Mouse (Mus musculus): Measurements from ENCODE around the gene Sirt3. TPM values are rescaled to one million over a fixed set of nuclear protein-coding genes. Genes with fewer than 3 reads are reported as not detected.

Gene Sirt3
- total and polyA plus RNA-seq, 3 experiments, result 28.3 to 41.2 (median 35.6) TPM

DNA sequence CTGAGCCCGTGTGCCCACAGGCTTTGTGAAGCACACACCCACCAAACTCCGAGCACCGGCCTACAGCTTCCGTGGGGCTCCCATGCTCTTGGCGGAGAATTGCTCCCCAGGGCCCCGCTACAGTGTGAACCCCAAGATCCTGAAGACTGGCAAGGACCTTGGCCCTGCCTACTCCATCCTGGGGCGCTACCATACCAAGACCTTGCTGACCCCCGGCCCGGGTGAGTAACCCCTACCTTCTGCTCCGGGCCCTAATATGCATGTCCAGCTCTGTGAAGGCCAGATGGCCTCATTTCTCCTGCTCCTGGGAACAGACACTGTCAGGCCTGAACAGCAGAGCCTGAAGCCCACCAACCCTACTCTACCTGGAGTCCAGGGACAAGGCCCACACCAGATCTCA is 33.5 kb downstream of the Sirt3 start:
- no peak for DNase-seq

DNA sequence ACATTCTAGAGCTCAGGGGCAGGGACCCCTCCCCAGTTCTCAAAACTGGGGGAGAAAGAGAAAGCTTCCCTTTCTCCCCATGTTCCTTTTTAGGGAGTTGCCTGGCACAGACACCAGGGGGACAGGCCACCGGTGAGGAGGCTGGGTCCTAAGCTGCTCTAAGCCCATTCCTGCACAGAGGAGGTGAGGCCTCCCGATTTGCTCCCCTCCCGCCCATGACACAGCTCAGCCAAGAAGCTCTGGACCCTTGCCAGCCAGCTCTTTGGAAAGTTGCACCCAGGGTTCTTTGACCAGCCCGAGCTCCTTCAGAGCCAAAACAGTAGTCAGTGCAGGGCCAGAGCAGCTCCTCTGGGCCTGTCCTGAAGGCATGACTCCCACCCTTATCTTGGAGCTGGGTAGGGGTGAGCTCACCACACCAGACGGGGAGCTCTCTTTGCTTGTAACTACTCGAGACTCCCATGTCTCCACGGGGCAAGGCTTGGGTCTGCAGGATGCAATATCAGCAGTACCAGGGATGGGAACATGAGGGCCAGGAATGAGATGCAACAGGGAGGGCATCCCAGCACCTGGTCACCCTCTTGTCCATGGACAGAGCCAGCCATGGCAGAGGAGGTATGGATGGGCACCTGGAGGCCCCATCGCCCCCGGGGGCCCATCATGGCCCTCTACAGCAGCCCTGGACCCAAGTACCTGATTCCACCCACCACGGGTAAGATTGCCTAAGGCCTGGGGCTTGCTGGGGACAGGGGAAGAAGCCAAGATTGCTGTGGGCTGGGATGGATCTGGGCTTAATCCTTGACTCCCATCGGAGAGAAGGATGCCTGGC is 34.1 kb downstream of the Sirt3 start, which contains the start of gene Odf3:
Gene Odf3, plus strand, starts transcription at position 51 of the 826 bp plus-strand sequence.
- peak; percentile 87 for DNase-seq

DNA sequence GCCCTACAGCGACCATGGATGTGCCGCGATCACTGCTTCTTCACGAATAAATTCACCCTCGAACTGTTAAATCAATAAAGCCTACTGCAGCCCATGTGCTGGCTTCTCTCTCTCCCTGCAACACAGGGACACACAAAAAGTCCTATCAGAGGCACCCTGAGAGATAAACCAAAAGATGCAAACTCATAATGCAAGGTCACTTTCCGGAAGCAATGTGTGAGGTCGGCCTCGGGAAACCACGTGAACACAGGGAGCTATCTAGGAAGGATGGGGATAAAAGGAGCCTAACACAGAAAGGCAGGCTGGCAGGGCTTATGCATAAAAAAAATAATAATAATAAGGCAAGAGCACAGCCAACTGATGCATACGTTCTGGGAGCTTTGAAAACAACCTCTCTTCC is 35.4 kb downstream of the Sirt3 start:
- DNase-seq, result peak; percentile 49

GRCm38 (mm10) chr7:140845683-140846082 is 36.4 kb downstream of the Sirt3 start:
- no peak for DNase-seq

- peak; percentile 89 for DNase-seq
Observed at GRCm38 (mm10) chr7:140844905-140845665, 37.0 kb downstream of the Sirt3 start, which contains the start of gene Scgb1c1. Scgb1c1 (plus strand) TSS chr7:140845547.

DNA sequence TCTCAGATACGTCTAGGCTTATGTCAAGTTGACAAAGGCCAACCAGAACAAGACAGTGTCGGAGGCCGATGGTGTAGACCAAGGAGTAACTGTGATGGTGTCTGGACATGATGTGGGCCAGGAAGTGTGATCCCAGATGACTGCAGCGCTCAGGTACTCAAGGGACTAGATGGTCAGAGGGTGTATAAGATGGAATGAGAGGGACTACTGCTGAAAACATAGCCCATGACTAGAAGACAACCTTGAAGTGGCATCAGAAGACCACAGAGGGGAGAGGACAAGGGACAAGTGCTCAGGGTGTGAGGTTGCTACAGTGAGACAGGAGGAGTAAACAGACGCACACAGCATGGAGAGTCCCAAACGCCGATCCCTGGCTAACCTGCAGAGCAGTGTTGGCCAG is 38.3 kb downstream of the Sirt3 start:
- DNase-seq, result no peak

GRCm38 (mm10) chr7:140840750-140841735 is 41.1 kb downstream of the Sirt3 start:
- DNase-seq, result no peak

DNA sequence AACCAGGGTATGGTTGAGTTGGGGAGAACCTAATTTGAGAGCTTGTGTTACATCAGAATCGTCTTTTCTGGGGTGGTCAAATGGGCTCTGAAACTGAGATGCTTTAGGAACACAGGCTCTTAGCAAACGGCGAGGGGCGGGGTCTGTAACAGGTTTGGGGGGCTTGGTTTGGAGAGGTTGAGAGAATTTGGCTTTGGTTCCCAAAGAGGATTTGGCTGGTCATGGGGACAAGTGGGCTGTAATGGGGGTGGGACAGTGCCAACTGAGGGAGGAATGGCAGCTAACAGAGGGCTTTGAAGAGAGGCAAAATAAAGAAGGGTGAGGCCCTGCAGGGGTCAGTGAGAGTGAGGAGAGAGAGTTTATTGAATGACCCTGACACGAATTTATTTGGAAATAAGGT is 42.6 kb downstream of the Sirt3 start:
- no peak for DNase-seq

DNA sequence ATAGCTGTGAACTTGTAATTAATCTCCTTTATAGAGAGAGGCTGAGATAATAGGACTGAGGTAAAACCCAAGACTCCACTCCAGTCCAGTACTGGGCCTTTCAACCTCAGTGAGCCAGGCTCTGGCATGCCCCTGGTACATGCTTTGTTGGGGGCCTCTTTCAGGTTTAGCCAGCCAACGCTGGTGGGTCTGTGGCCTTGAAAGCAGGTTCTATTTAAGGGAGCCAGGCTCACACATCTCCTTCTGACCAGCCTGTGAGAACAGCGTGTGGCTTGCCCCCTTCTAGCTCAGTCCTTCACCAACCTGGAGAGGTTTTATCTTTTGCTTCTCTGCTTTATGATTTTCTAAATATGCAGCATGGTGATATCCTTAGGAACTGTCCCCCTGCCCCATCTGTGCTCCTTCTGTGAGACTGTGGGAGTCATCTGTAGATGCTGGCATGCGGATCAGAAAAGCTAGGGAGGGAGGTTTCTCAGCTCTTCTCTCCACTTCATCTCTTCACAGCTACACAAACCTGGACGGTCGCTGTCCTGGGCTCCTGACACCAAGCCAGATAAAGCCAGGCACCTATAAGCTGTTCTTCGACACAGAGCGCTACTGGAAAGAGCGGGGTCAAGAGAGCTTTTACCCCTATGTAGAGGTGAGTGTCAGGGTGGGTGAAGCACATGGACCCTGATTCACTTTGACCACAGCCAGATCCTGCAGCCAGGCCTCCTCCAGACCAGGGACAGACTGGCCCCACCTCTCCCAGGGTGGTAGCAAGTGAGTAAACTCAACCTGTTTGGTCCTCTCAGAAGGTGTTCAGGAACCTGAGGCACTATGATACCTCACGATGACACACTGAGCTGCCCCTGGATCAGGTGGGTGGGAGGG is 45.6 kb downstream of the Sirt3 start:
- DNase-seq, result no peak

DNA sequence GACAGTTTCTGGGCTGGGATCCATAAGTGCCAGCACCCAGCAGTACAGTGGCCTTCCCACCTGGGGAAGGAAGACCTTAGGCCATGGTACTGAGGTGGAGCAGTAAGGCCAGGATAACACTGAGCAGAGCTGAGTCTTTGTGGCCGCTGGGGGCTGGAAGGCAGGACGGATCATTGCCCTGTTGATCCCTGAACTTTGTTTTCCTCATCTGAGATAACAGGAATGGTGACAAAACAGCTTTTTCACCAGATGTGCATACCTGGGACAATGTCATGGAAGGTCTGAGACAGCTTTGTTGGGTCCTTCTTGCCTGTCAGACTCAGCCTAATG is 46.4 kb downstream of the Sirt3 start:
- no peak for DNase-seq

DNA sequence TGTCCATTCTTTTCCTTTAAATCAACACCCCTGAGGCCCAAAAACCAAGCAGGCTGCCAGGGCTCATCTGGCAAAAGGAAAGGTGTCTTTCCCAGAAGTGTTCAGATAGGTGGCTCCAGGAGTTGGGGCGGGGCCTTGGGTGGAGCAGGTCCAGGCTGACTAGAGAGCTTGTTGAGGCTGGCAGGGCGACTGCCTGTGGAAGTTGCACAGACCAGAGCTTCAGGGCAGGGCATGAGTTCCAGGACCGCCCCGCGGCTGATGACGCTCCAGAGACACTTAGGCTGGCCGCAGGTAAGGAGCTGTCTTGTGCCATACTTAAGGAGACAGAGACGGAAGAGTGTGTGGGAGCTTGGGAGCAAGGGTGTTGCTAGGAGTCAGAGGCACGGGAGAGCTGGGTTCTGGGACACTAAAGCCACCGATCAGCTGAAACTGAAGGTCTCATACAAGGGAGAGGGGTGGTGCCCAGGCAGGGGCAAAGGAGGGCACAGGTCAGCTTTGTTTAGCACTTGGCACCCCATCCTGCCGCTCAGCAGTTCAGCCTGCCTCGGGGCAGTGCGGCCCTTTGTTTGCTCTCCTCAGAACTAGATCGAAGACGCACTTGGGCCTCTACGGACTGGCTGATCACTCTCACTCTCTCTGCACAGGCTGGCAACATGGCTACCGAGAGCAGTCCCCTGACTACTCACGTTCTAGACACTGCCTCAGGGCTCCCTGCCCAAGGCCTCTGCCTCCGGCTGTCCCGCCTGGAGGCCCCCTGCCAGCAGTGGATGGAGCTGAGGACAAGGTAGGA is 46.9 kb downstream of the Sirt3 start, which contains the start of gene Urah:
Gene Urah, plus strand, starts transcription at position 51 of the 790 bp plus-strand sequence.
- DNase-seq, result peak; percentile 79

DNA sequence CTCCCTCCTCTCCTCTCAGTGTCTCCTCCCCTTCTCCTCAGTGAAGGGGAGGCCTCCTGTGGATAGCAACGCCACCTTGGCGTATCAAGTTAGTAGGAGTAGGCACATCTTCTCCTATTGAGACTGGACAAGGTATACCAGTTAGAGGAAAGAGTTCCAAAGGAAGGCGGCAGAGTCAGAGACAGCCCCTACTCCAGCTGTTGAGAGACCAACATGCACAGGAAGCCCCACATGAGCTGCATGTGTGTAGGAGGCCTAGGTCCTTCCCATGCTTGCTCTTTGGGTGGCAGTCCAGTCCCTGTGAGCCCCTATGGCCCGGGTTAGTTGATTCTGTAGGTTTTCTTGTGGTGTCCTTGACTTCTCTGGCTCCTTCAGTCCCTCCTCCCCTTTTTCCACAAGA is 48.8 kb downstream of the Sirt3 start:
- no peak for DNase-seq

DNA sequence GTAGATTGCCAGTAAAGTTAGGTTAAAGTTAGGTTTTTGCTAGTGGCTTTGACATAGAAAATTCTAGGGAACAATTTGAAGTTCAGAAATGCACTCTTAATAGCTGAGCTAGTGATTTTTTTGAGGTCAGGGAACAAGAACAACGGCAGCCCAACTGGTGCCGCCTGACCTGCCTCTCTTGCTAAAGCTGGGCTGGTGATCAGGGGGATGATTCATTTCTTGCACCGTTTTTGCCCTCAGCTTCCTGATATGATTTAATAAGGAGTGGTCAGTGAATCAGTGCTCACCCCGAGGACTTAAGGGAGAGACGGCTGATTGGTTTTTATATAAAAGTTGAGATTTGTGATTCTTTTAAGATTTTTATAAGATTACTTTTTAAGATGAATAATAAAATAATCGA is 50.7 kb downstream of the Sirt3 start:
- DNase-seq, result peak; percentile 70

- peak; percentile 58 for DNase-seq
Observed at GRCm38 (mm10) chr7:140828171-140828881, 53.8 kb downstream of the Sirt3 start.

DNA sequence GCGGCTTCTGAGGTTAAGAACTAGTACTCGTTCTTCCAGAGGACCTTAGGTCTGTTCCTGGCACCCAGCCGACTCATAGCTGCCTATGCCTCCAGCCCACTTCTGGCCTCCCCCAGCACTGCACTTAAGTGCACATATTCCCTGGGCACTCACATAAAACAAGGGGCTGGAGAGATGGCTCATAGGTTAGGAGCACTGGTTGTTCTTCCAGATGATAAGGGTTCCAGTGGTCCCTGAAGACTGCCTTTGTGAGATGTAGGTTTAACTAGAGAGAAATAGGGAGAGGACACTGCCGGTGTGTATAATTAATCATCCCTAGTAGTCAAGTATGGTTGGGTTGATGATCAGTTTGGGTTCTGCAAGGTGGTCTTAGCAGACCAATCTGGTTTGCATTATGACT is 59.4 kb downstream of the Sirt3 start:
- DNase-seq, result no peak

DNA sequence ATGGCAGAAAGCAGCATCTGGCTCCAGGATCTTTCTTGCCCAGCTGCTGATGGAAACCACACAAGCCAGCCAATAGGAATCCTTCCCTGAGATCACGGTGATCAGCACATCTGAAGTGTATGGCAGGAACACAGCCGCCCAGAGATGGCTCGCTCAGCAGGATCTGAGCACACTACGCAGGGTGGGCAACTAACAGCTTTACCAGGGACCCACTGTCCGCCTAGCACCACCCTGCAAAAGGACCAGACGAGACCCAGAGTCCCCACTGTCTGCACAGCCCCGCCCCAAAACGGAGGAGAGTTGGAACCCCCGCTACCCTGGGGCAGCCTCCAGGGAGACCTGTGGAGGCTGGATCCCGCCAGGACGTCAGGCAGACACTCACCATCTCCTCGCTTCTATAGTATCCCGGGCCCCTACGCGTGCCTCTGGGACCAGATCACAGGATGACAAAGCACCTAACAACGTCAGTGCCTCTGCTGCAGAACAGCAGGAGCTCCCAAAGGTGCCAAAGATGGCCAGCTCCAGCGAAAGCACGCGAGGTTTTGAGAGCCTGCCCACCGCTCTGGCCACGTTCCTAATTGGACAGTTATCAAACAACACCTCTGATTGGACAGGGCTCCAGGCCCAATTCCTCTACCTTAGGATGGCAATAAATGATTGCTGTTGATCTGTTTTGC is 60.3 kb downstream of the Sirt3 start, which contains the start of gene Zfp941:
Gene Zfp941, minus strand, starts transcription at position 526 of the 677 bp plus-strand sequence.
- peak; percentile 62 for DNase-seq

GRCm38 (mm10) chr7:140821305-140821652 is 60.8 kb downstream of the Sirt3 start:
- DNase-seq, result no peak

GRCm38 (mm10) chr7:140820173-140820572 is 61.9 kb downstream of the Sirt3 start:
- no peak for DNase-seq
